Mouse (Mus musculus): ENCODE results near the gene Crim1. TPM values are rescaled to one million over a fixed set of nuclear protein-coding genes. Genes with fewer than 3 reads are reported as not detected.

The Crim1 gene
- polyA plus RNA-seq, 1 experiment from 2014 or later: 3.5 TPM

DNA sequence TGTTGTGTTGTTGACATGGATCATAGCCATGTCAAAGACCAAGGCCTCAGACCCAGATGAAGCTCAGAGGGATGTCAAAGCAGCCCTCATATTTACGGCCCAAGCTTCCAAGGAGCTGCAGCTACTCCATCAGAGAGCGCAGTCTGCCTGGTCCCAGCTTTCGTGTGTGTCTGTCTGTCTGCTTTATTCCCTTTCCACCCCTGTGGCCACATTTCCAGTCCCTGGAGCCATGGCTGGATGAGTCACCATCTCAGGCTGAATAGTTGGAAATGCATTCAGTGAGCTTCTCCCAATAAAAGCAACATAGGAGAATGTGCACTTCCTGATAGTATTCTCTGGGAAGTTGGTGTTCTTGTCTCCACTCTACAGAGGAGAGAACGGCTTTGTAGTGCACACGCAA lies 3.9 kb upstream of the Crim1 start:
- ATAC-seq (ENCODE audit: insufficient number of reproducible peaks, low FRiP score, low TSS enrichment, low read depth) (no peak), DNase-seq (ENCODE audit: low spot score) (no peak)
- Histone ChIP-seq H3K36me3 (ENCODE audit: control insufficient read depth, insufficient read depth, low read length) (no peaks in the 10 kb centered on the region), H3K4me1 (ENCODE audit: control insufficient read depth, insufficient read depth, low read length) (no peaks in the 10 kb centered on the region), H3K4me2 (ENCODE audit: low read depth, severe bottlenecking) (no peak overlapping the region), H3K27me3 (ENCODE audit: control insufficient read depth, insufficient read depth, low read length) (0 out of 2 replicates have a peak, but pooled peaks cover 3% of the 10 kb centered on the region), H3K9me3 (ENCODE audit: control insufficient read depth, low read length) (no peaks in the 10 kb centered on the region), H3K9ac (ENCODE audit: low read length) (no peak overlapping the region), H3K4me3 (ENCODE audit: low read depth, low read length) (no peak overlapping the region), H3K27ac (replicated peaks; ENCODE audit: low read depth, low read length) (no peak overlapping the region)
- 91% methylated on average over 5 of the region's 5 CpGs for WGBS

- Histone ChIP-seq H3K9ac (ENCODE audit: low read length) (no peak overlapping the region), H3K27ac (replicated peaks; ENCODE audit: low read depth, low read length) (no peak overlapping the region), H3K27me3 (ENCODE audit: control insufficient read depth, insufficient read depth, low read length) (0 out of 2 replicates have a peak, but pooled peaks cover 3% of the 10 kb centered on the region), H3K4me1 (ENCODE audit: control insufficient read depth, insufficient read depth, low read length) (no peaks in the 10 kb centered on the region), H3K9me3 (ENCODE audit: control insufficient read depth, low read length) (no peaks in the 10 kb centered on the region), H3K4me2 (ENCODE audit: low read depth, severe bottlenecking) (no peak overlapping the region), H3K4me3 (ENCODE audit: low read depth, low read length) (no peak overlapping the region), H3K36me3 (ENCODE audit: control insufficient read depth, insufficient read depth, low read length) (no peaks in the 10 kb centered on the region)
- 24% methylated on average over 7 of the region's 7 CpGs for WGBS
- peak; percentile 53 for DNase-seq (ENCODE audit: low spot score)
- no peak for ATAC-seq (ENCODE audit: insufficient number of reproducible peaks, low FRiP score, low TSS enrichment, low read depth)
Measured at GRCm38 (mm10) chr17:78197111-78197510, 2.9 kb upstream of the Crim1 start.

DNA sequence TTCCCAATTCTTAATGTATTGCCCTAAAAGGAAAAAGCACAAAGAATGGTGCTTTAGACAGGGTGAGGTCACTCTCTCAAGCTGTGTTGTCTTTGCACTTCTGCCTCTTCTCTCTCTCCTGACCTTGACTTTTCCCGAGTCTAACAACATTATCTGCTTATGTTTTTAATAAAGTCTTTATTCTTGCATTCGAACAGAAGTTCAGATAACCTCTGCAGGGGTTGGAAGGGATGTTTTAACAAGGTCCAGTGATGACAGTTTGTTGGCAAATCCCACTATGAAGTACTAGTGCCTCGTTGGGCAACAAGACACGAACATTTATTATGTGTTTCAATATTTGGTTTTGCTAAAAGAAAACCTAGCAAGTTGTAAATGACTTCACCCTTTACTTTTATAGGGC lies 1.9 kb upstream of the Crim1 start:
- H3K27ac ChIP-seq (replicated peaks; ENCODE audit: low read depth, low read length): no peak overlapping the region
- no peak overlapping the region for H3K4me3 ChIP-seq (ENCODE audit: low read depth, low read length)
- H3K36me3 ChIP-seq (ENCODE audit: control insufficient read depth, insufficient read depth, low read length): no peaks in the 10 kb centered on the region
- H3K9me3 ChIP-seq (ENCODE audit: control insufficient read depth, low read length): no peaks in the 10 kb centered on the region
- 68% methylated on average over 4 of the region's 4 CpGs for WGBS
- H3K9ac ChIP-seq (ENCODE audit: low read length): no peak overlapping the region
- H3K27me3 ChIP-seq (ENCODE audit: control insufficient read depth, insufficient read depth, low read length): 0 out of 2 replicates have a peak, but pooled peaks cover 3% of the 10 kb centered on the region
- no peak overlapping the region for H3K4me2 ChIP-seq (ENCODE audit: low read depth, severe bottlenecking)
- no peak for ATAC-seq (ENCODE audit: insufficient number of reproducible peaks, low FRiP score, low TSS enrichment, low read depth)
- H3K4me1 ChIP-seq (ENCODE audit: control insufficient read depth, insufficient read depth, low read length): peaks cover 5% of the 10 kb centered on the region; the same call in 1 of the 2 replicates
- peak; percentile 11 for DNase-seq (ENCODE audit: low spot score)

DNA sequence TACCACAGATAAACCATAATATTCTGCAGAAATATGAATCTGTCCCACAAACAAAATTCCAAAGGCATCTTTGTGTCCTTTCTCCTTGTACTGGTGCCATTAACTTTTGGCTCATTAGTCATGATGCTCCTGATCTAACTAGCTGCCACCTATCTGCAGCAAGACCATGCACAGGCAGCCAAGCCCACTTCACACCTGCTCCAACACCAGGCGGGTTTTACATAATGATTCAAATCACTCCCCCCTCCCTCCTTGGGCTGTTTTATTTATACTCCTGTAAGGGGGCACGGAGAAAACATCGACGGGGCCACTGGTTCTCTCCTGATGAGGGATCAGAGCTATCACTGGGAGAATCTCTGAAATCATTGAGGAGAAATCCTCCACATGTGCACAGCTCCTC lies 1.2 kb upstream of the Crim1 start:
- Histone ChIP-seq H3K27me3 (ENCODE audit: control insufficient read depth, insufficient read depth, low read length) (0 out of 2 replicates have a peak, but pooled peaks cover 3% of the 10 kb centered on the region), H3K9ac (ENCODE audit: low read length) (no peak overlapping the region), H3K4me1 (ENCODE audit: control insufficient read depth, insufficient read depth, low read length) (peaks cover 5% of the 10 kb centered on the region; the same call in 1 of the 2 replicates), H3K4me3 (ENCODE audit: low read depth, low read length) (no peak overlapping the region), H3K36me3 (ENCODE audit: control insufficient read depth, insufficient read depth, low read length) (no peaks in the 10 kb centered on the region), H3K27ac (replicated peaks; ENCODE audit: low read depth, low read length) (no peak overlapping the region), H3K9me3 (ENCODE audit: control insufficient read depth, low read length) (no peaks in the 10 kb centered on the region), H3K4me2 (ENCODE audit: low read depth, severe bottlenecking) (peak overlapping the region; percentile 98; the same call in 1 of the 2 replicates)
- ATAC-seq (ENCODE audit: insufficient number of reproducible peaks, low FRiP score, low TSS enrichment, low read depth) (no peak), DNase-seq (ENCODE audit: low spot score) (peak; percentile 21)
- WGBS: 5% methylated on average over 4 of the region's 4 CpGs

GRCm38 (mm10) chr17:78199231-78199625 lies 820 bp upstream of the Crim1 start:
- H3K4me2 ChIP-seq (ENCODE audit: low read depth, severe bottlenecking): peak overlapping the region; percentile 98
- no peak for DNase-seq (ENCODE audit: low spot score)
- WGBS: 6% methylated on average over 7 of the region's 7 CpGs
- H3K36me3 ChIP-seq (ENCODE audit: control insufficient read depth, insufficient read depth, low read length): no peaks in the 10 kb centered on the region
- no peak for ATAC-seq (ENCODE audit: insufficient number of reproducible peaks, low FRiP score, low TSS enrichment, low read depth)
- H3K27ac ChIP-seq (replicated peaks; ENCODE audit: low read depth, low read length): no peak overlapping the region
- peak overlapping the region; percentile 64 for H3K4me3 ChIP-seq (ENCODE audit: low read depth, low read length)
- peaks cover 5% of the 10 kb centered on the region; the same call in 1 of the 2 replicates for H3K4me1 ChIP-seq (ENCODE audit: control insufficient read depth, insufficient read depth, low read length)
- H3K9me3 ChIP-seq (ENCODE audit: control insufficient read depth, low read length): no peaks in the 10 kb centered on the region
- H3K9ac ChIP-seq (ENCODE audit: low read length): no peak overlapping the region; the same call in 1 of the 2 replicates
- H3K27me3 ChIP-seq (ENCODE audit: control insufficient read depth, insufficient read depth, low read length): 0 out of 2 replicates have a peak, but pooled peaks cover 3% of the 10 kb centered on the region

- H3K27ac ChIP-seq (replicated peaks; ENCODE audit: low read depth, low read length): peak overlapping the region; percentile 89
- 0 out of 2 replicates have a peak, but pooled peaks cover 3% of the 10 kb centered on the region for H3K27me3 ChIP-seq (ENCODE audit: control insufficient read depth, insufficient read depth, low read length)
- no peaks in the 10 kb centered on the region for H3K36me3 ChIP-seq (ENCODE audit: control insufficient read depth, insufficient read depth, low read length)
- H3K4me1 ChIP-seq (ENCODE audit: control insufficient read depth, insufficient read depth, low read length): peaks cover 6% of the 10 kb centered on the region; the same call in 1 of the 2 replicates
- H3K9me3 ChIP-seq (ENCODE audit: control insufficient read depth, low read length): no peaks in the 10 kb centered on the region
- DNase-seq (ENCODE audit: low spot score) (peak; percentile 77), ATAC-seq (ENCODE audit: insufficient number of reproducible peaks, low FRiP score, low TSS enrichment, low read depth) (peak; percentile 69)
- H3K4me3 ChIP-seq (ENCODE audit: low read depth, low read length): peak overlapping the region; percentile 64
- peak overlapping the region; percentile 98 for H3K4me2 ChIP-seq (ENCODE audit: low read depth, severe bottlenecking)
- peak overlapping the region; percentile 90 for H3K9ac ChIP-seq (ENCODE audit: low read length)
- under 1% methylated on average over 51 of the region's 73 CpGs for WGBS
Measured at GRCm38 (mm10) chr17:78200561-78201220, 643 bp downstream of the Crim1 start.

DNA sequence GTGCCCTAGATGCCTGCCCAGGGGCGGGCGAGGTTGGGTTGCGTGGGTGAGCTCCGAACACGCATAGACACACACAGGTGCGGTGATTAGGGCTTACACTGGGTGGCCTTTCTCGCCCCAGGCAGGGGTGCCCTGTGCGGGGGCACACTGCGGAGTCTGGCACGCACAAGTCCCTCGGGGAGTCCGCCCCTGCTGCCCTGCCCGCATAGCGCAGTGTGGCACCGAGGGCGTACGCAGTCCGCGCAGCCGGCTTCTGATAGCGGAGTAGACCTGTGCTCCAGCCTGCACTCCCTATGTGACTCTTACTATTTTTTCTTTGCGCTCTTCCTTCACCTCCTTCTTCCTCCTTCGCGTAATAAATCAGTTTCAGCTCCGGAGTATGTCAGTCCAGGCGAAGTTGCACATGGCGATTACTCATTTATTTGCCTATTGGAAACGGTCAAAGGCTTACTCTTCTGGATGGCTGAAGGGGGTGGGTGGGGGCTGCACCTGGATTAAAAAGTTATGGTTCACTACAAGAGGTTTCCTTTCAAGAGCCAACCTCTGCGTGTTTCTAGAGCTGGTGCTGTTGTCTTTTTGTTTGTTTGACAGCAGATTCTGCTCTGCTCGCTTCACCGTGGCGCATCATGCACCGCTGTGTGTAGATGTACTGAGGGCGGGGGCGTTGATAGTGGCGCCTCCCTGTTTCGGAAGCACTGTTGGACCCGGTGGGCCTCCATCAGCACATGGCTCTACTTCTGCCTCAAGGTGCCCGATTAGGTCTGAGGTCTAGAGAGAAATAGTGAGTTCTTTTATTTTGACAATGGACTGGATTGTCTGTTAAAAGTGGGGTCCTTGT lies 1.4 kb downstream of the Crim1 start:
- Histone ChIP-seq H3K36me3 (ENCODE audit: control insufficient read depth, insufficient read depth, low read length) (no peaks in the 10 kb centered on the region), H3K9ac (ENCODE audit: low read length) (peak overlapping the region; percentile 90), H3K27ac (replicated peaks; ENCODE audit: low read depth, low read length) (no peak overlapping the region), H3K4me3 (ENCODE audit: low read depth, low read length) (peak overlapping the region; percentile 64), H3K4me1 (ENCODE audit: control insufficient read depth, insufficient read depth, low read length) (peaks cover 12% of the 10 kb centered on the region), H3K4me2 (ENCODE audit: low read depth, severe bottlenecking) (peak overlapping the region; percentile 98), H3K27me3 (ENCODE audit: control insufficient read depth, insufficient read depth, low read length) (0 out of 2 replicates have a peak, but pooled peaks cover 3% of the 10 kb centered on the region), H3K9me3 (ENCODE audit: control insufficient read depth, low read length) (no peaks in the 10 kb centered on the region)
- DNase-seq (ENCODE audit: low spot score) (peak; percentile 63), ATAC-seq (ENCODE audit: insufficient number of reproducible peaks, low FRiP score, low TSS enrichment, low read depth) (peak; percentile 37)
- WGBS: under 1% methylated on average over 39 of the region's 39 CpGs

GRCm38 (mm10) chr17:78202221-78202620 lies 2.2 kb downstream of the Crim1 start:
- Histone ChIP-seq H3K27ac (replicated peaks; ENCODE audit: low read depth, low read length) (no peak overlapping the region), H3K27me3 (ENCODE audit: control insufficient read depth, insufficient read depth, low read length) (0 out of 2 replicates have a peak, but pooled peaks cover 3% of the 10 kb centered on the region), H3K36me3 (ENCODE audit: control insufficient read depth, insufficient read depth, low read length) (no peaks in the 10 kb centered on the region), H3K4me1 (ENCODE audit: control insufficient read depth, insufficient read depth, low read length) (peaks cover 20% of the 10 kb centered on the region), H3K4me2 (ENCODE audit: low read depth, severe bottlenecking) (peak overlapping the region; percentile 98), H3K9ac (ENCODE audit: low read length) (peak overlapping the region; percentile 90; the same call in 1 of the 2 replicates), H3K4me3 (ENCODE audit: low read depth, low read length) (peak overlapping the region; percentile 64), H3K9me3 (ENCODE audit: control insufficient read depth, low read length) (no peaks in the 10 kb centered on the region)
- no peak for ATAC-seq (ENCODE audit: insufficient number of reproducible peaks, low FRiP score, low TSS enrichment, low read depth)
- no peak for DNase-seq (ENCODE audit: low spot score)
- WGBS: 13% methylated on average over 5 of the region's 5 CpGs
